Comparison of ENCODE assay signal across 33 mouse cellular contexts in the genomic region with DNA sequence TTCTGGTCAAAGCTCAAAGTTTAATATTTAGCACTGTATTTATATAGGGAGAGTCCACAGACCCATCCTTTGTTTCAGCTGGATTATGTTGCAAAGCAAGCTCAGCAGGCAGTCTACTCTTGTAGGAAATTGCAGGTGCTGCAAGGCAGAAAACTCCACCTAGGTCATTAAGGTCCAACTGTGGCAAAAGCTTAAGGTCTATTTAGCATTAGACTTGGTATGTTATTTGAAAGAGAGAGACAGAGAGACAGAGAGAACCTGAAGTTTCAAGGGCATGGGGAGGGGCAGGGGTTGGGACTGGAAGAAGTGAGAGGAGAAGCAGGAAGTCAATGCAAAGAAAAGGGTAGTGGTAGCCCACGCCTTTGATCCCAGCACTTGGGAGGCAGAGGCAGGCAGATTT. TPM values are rescaled to one million over a fixed set of nuclear protein-coding genes. Genes with fewer than 3 reads are reported as not detected.
DNase-seq lines count a peak whose midpoint lies in the region; ATAC-seq and TF ChIP-seq lines count a peak whose summit lies in the region.
"Had no signal": no experiment of that assay in that cellular context is flagged by ENCODE, and none has a peak within 500 bp of the region (broad histone marks: within the 10 kb centered on the region; RNA-seq: fewer than 3 reads in every experiment).

No protein-coding gene starts in this region.

- H3K27me3 ChIP-seq in ES-Bruce4 (ENCODE audit: control insufficient read depth, insufficient read depth, low read length, poor library complexity, severe bottlenecking), result no peaks in the 10 kb centered on the region
- H3K27me3 ChIP-seq: CH12.LX; embryonic facial prominence, embryonic 13.5 days; embryonic facial prominence, embryonic 15.5 days; forebrain, embryonic 13.5 days; forebrain, embryonic 15.5 days had no signal

- peak overlapping the region; percentile 98 for H3K27ac ChIP-seq in ES-Bruce4 (ENCODE audit: insufficient read depth, low read length)
- peak overlapping the region; percentile 91; the same call in 1 of the 2 replicates for H3K27ac ChIP-seq in ES-E14 (ENCODE audit: insufficient read depth, low read depth, low read length, poor library complexity, severe bottlenecking)
- H3K27ac ChIP-seq: embryonic facial prominence, embryonic 13.5 days; embryonic facial prominence, embryonic 15.5 days; forebrain, embryonic 13.5 days; forebrain, embryonic 15.5 days had no signal

- ATAC-seq in granulocyte monocyte progenitor cell, adult 5-6 weeks (replicated peaks; ENCODE audit: poor library complexity, severe bottlenecking), result no peak
- ATAC-seq: activated CD4-positive, CD25-positive, alpha-beta regulatory T cell, adult 4 months; CD4-positive, CD25-positive, alpha-beta regulatory T cell, adult 4 months; forebrain, embryonic 13.5 days; forebrain, embryonic 15.5 days; forebrain, postnatal 0 days had no signal

- TF ChIP-seq POLR2A in ES-Bruce4 (IDR thresholded peaks at IDR 0.05; ENCODE audit: insufficient read depth, low read length), result no peak

- H3K9me3 ChIP-seq in ES-Bruce4 (replicated peaks; ENCODE audit: control insufficient read depth, insufficient read depth, low read length, poor library complexity, severe bottlenecking), result peaks cover 59% of the 10 kb centered on the region
- peaks cover 19% of the 10 kb centered on the region for H3K9me3 ChIP-seq in ES-E14 (ENCODE audit: control insufficient read depth, insufficient read depth, low read depth, low read length)
- H3K9me3 ChIP-seq: embryonic facial prominence, embryonic 13.5 days; embryonic facial prominence, embryonic 15.5 days; forebrain, embryonic 13.5 days; forebrain, embryonic 15.5 days had no signal

- TF ChIP-seq EP300 in ES-Bruce4 (IDR thresholded peaks at IDR 0.05; ENCODE audit: insufficient read depth, low read depth, low read length), result peak; percentile 59; the same call in 1 of the 2 replicates

- TF ChIP-seq CTCF in ES-Bruce4 (IDR thresholded peaks at IDR 0.05; ENCODE audit: low read depth, low read length), result no peak

- H3K4me3 ChIP-seq in ES-Bruce4 (ENCODE audit: low read depth, low read length) (no peak overlapping the region), ES-E14 (ENCODE audit: insufficient read depth in 1 of 2, low read depth in 1 of 2, low read length in 2 of 2, poor library complexity in 1 of 2, severe bottlenecking in 1 of 2) (no peak overlapping the region)
- H3K4me3 ChIP-seq: embryonic facial prominence, embryonic 13.5 days; embryonic facial prominence, embryonic 15.5 days; erythroblast, embryonic 14.5 days; forebrain, embryonic 13.5 days; forebrain, embryonic 15.5 days had no signal

- in situ Hi-C loops in ES-E14 (cut with MboI; ENCODE audit: low sequenced_read_pairs in 2 of 2, unreplicated experiment in 2 of 2), result no loop called here

- intact Hi-C loops in heart, postnatal 14 days (cut with DNase I), result no loop called here

- H3K4me1 ChIP-seq in ES-Bruce4 (ENCODE audit: control insufficient read depth, insufficient read depth, low read length) (no peaks in the 10 kb centered on the region), ES-E14 (ENCODE audit: control insufficient read depth in 2 of 2, insufficient read depth in 2 of 2, low read length in 2 of 2, poor library complexity in 1 of 2) (peaks cover 0 to under 1% of the 10 kb centered on the region in 2 experiments; a peak in 3 of 4 replicates)
- H3K4me1 ChIP-seq: embryonic facial prominence, embryonic 13.5 days; embryonic facial prominence, embryonic 15.5 days; forebrain, embryonic 13.5 days; forebrain, embryonic 15.5 days had no signal

- peaks cover 7% of the 10 kb centered on the region for H3K36me3 ChIP-seq in ES-Bruce4 (ENCODE audit: control insufficient read depth, insufficient read depth, low read length, poor library complexity, severe bottlenecking)
- H3K36me3 ChIP-seq in ES-E14 (ENCODE audit: control insufficient read depth, insufficient read depth, low read length, poor library complexity, severe bottlenecking), result peaks cover 4% of the 10 kb centered on the region; the same call in 1 of the 2 replicates
- H3K36me3 ChIP-seq: embryonic facial prominence, embryonic 13.5 days; embryonic facial prominence, embryonic 15.5 days; forebrain, embryonic 15.5 days had no signal

- DNase-seq in heart, adult 11 months, result peak; percentile 46
- DNase-seq in heart, postnatal 14 days, result no peak
- DNase-seq in ES-E14 (ENCODE audit: low read depth, low spot score), result no peak
- peak; percentile 60 for DNase-seq in WW6 (ENCODE audit: low read depth, low spot score)
- DNase-seq in c-Kit-positive CD71-positive TER-119-positive erythroid progenitor cells, embryonic 14.5 days (ENCODE audit: low spot score), result no peak
- DNase-seq in urinary bladder, adult 2 months (ENCODE audit: low spot score), result no peak
- DNase-seq: adrenal gland, adult 8-10 months; adrenal gland, postnatal 14 days; adrenal gland, postnatal 36 days; B cell, adult 2 months; cerebellum, adult 11 months; cerebellum, adult 18-20 months; cerebellum, adult 8-10 months; cerebellum, adult 9-11 months; cerebellum, postnatal 14 days; cerebellum, postnatal 36 days; embryo, embryonic 11 days; forebrain, postnatal 0 days had no signal

- H3K9ac ChIP-seq in ES-Bruce4 (ENCODE audit: low read depth, poor library complexity, severe bottlenecking) (no peak overlapping the region), ES-E14 (ENCODE audit: insufficient read depth, low read depth, low read length, poor library complexity, severe bottlenecking) (no peak overlapping the region)
- H3K9ac ChIP-seq: embryonic facial prominence, embryonic 13.5 days; embryonic facial prominence, embryonic 15.5 days; forebrain, embryonic 13.5 days; forebrain, embryonic 15.5 days; forebrain, postnatal 0 days had no signal

TF ChIP-seq in ES-E14, 5 proteins besides CTCF, POLR2A, EP300 and RAD21:
- 0 out of 2 replicates have a peak, but pooled peaks have one; percentile 45 for TF ChIP-seq CHD2 (IDR thresholded peaks at IDR 0.05; ENCODE audit: low read depth, low read length)
- no peak for TF ChIP-seq ZC3H11A (IDR thresholded peaks at IDR 0.05; ENCODE audit: borderline replicate concordance, low read depth, low read length)
- TF ChIP-seq ZNF384 (IDR thresholded peaks at IDR 0.05; ENCODE audit: low read depth, low read length), result no peak
- TF ChIP-seq HCFC1 (IDR thresholded peaks at IDR 0.05; ENCODE audit: borderline replicate concordance, insufficient read depth, low read length), result no peak

RNA-seq across cellular contexts. Expression of gene H2al2a, which starts 14.0 kb away (rescaled TPM):
- not detected for total RNA-seq in heart, postnatal 14 days (2021)
- polyA plus RNA-seq in ES-Bruce4 (2011; ENCODE audit: insufficient read depth, insufficient read length, low read depth, missing spikeins), result not detected in 2 replicates
- total RNA-seq in ES-E14 (2012; rRNA removed), result not detected in 2 replicates
- total RNA-seq in granulocyte monocyte progenitor cell, adult 5-6 weeks (2014; fragmentation: Nextera tagmentation), result not detected in 2 replicates
- total RNA-seq in granulocyte monocyte progenitor cell, adult 5-6 weeks (2017), result not detected in 2 replicates
- polyA plus RNA-seq in urinary bladder, adult 2 months (2012; rRNA removed), result not detected in 2 replicates
- total RNA-seq: adrenal gland, adult 18-20 months; adrenal gland, adult 8-10 months; adrenal gland, postnatal 14 days; adrenal gland, postnatal 36 days; CH12.LX; common myeloid progenitor, adult 5-6 weeks; forebrain, postnatal 0 days; MEL had no signal
- polyA plus RNA-seq: activated CD4-positive, CD25-positive, alpha-beta regulatory T cell, adult 4 months; CD4-positive, CD25-positive, alpha-beta regulatory T cell, adult 4 months; embryonic facial prominence, embryonic 11.5 days; embryonic facial prominence, embryonic 13.5 days; embryonic facial prominence, embryonic 15.5 days; erythroblast, embryonic 14.5 days; forebrain, embryonic 11.5 days; forebrain, embryonic 13.5 days; forebrain, embryonic 15.5 days; forebrain, postnatal 0 days had no signal

RNA-seq across cellular contexts. Expression of gene A930004D18Rik, which starts 54.8 kb away (rescaled TPM):
- total RNA-seq in heart, postnatal 14 days (2021), result 1 to 10 TPM; 3.1 to 4.0 TPM
- 0.31 and 0.67 TPM in 2 replicates for polyA plus RNA-seq in ES-Bruce4 (2011; ENCODE audit: insufficient read depth, insufficient read length, low read depth, missing spikeins)
- total RNA-seq in ES-E14 (2012; rRNA removed), result 1.9 and 6.2 TPM in 2 replicates
- total RNA-seq in granulocyte monocyte progenitor cell, adult 5-6 weeks (2014; fragmentation: Nextera tagmentation), result not detected in 2 replicates
- 0.26 TPM in 1 of 2 replicates, not detected in the other for total RNA-seq in granulocyte monocyte progenitor cell, adult 5-6 weeks (2017)
- polyA plus RNA-seq in urinary bladder, adult 2 months (2012; rRNA removed), result 3.6 and 3.9 TPM in 2 replicates
- polyA plus RNA-seq: erythroblast, embryonic 14.5 days had no signal

Comparison
In these comparisons a context has a peak if more than half of its experiments do, and no peak if none do; other contexts are left out.
1. DNase-seq: peak in heart, adult 11 months (single experiment) and WW6 (single experiment); none in heart, postnatal 14 days (0 of 2), ES-E14 (single experiment), c-Kit-positive CD71-positive TER-119-positive erythroid progenitor cells, embryonic 14.5 days (single experiment) and urinary bladder, adult 2 months (single experiment).